Mouse (Mus musculus) kidney, postnatal 0 days (tissue): ENCODE measurements at regions not wholly inside any gene's neighbourhood (a gene's known extent, or its start where the extent isn't known, plus 50 kb on each side); places are given as distances from the start of the nearest gene placed in this dataset.

Experiments used
- ATAC-seq: fragments of 200-750 bp; cut with Nextera tagmentation; replicated peaks from 2 replicates; pipeline ENCODE4 v1.8.0; 2017; ENCODE audit warnings: low read depth, moderate number of reproducible peaks, moderate TSS enrichment, moderate library complexity; ENCODE audit not compliant: low FRiP score
- DNase-seq: peaks from one replicate; pipeline ENCODE4 v3.0.0-alpha.2; 2016; ENCODE audit warnings: low spot score
- H3K27ac ChIP-seq: fragments of 300-500 bp; sonication (generic); 2 replicates; pipeline ENCODE4 v1.5.1; 2014; ENCODE audit warnings: mild to moderate bottlenecking
- H3K27me3 ChIP-seq: fragments of 300-500 bp; sonication (generic); 2 replicates; pipeline ENCODE4 v1.6.1; 2014; ENCODE audit warnings: low read length, mixed read lengths; ENCODE audit not compliant: insufficient read depth
- H3K36me3 ChIP-seq: fragments of 300-500 bp; sonication (generic); 2 replicates; pipeline ENCODE4 v1.6.1; 2014; ENCODE audit warnings: low read length, mixed read lengths; ENCODE audit not compliant: insufficient read depth
- H3K4me1 ChIP-seq: fragments of 300-500 bp; sonication (generic); replicated peaks from 2 replicates; pipeline ENCODE4 v1.6.1; 2014; ENCODE audit warnings: antibody characterized with exemption, low read length, mixed read lengths; ENCODE audit not compliant: insufficient read depth
- H3K4me2 ChIP-seq: fragments of 300-500 bp; sonication (generic); 2 replicates; pipeline ENCODE4 v1.6.1; 2014; ENCODE audit warnings: mild to moderate bottlenecking, low read length, moderate library complexity, mixed read lengths
- H3K4me3 ChIP-seq: fragments of 300-500 bp; sonication (generic); replicated peaks from 2 replicates; pipeline ENCODE4 v1.5.1; 2014; ENCODE audit warnings: low read depth, low read length
- H3K9ac ChIP-seq: fragments of 300-500 bp; sonication (generic); 2 replicates; pipeline ENCODE4 v1.6.1; 2014; ENCODE audit warnings: low read depth, low read length
- H3K9me3 ChIP-seq: fragments of 300-500 bp; sonication (generic); replicated peaks from 2 replicates; pipeline ENCODE4 v1.6.1; 2016; ENCODE audit warnings: low read length, inconsistent platforms, mixed read lengths
- CTCF ChIP-seq: IDR thresholded peaks from 2 replicates; pipeline ENCODE4 v1.5.1; 2016; ENCODE audit warnings: antibody characterized with exemption, low read depth, mild to moderate bottlenecking, moderate library complexity
- WGBS: fragments of 180-500 bp; shearing (Covaris S2); extraction: QIAGEN DNeasy Blood & Tissue Kit; methylation state at CpG from one replicate; pipeline ENCODE4 v1.1.7; 2014; 5-methylcytosine and 5-hydroxymethylcytosine counted together

- Histone ChIP-seq H3K4me3 (no peak overlapping the region), H3K4me1 (no peaks in the 10 kb centered on the region), H3K27ac (no peak overlapping the region), H3K9ac (no peak overlapping the region), H3K27me3 (no peaks in the 10 kb centered on the region), H3K9me3 (no peaks in the 10 kb centered on the region), H3K36me3 (no peaks in the 10 kb centered on the region), H3K4me2 (no peak overlapping the region)
- no peak for DNase-seq
- WGBS = 71% methylated on average over 2 of the region's 2 CpGs
- ATAC-seq = no peak
- TF ChIP-seq CTCF = no peak
Measured at GRCm38 (mm10) chr12:118521770-118522169, 220.5 kb upstream of the Sp4 start.

- Histone ChIP-seq H3K9me3 (no peaks in the 10 kb centered on the region), H3K4me2 (no peak overlapping the region), H3K27me3 (no peaks in the 10 kb centered on the region), H3K4me3 (no peak overlapping the region), H3K27ac (no peak overlapping the region), H3K36me3 (no peaks in the 10 kb centered on the region), H3K9ac (no peak overlapping the region), H3K4me1 (no peaks in the 10 kb centered on the region)
- no peak for DNase-seq
- TF ChIP-seq CTCF = no peak
- no peak for ATAC-seq
- WGBS = 85% methylated on average over 1 of the region's 1 CpGs
Measured at GRCm38 (mm10) chr12:118521329-118521728, 220.1 kb upstream of the Sp4 start.

- no peaks in the 10 kb centered on the region for H3K36me3 ChIP-seq
- H3K4me2 ChIP-seq = no peak overlapping the region
- no peak overlapping the region for H3K4me3 ChIP-seq
- WGBS = 51% methylated on average over 10 of the region's 10 CpGs
- H3K9me3 ChIP-seq = no peaks in the 10 kb centered on the region
- no peaks in the 10 kb centered on the region for H3K27me3 ChIP-seq
- DNase-seq (no peak), ATAC-seq (no peak)
- TF ChIP-seq CTCF = no peak
- H3K27ac ChIP-seq = no peak overlapping the region
- no peaks in the 10 kb centered on the region for H3K4me1 ChIP-seq
- H3K9ac ChIP-seq = no peak overlapping the region
Measured at GRCm38 (mm10) chr12:118519801-118520327, 218.6 kb upstream of the Sp4 start.

- Histone ChIP-seq H3K27me3 (no peaks in the 10 kb centered on the region), H3K4me2 (no peak overlapping the region), H3K27ac (no peak overlapping the region), H3K9ac (no peak overlapping the region), H3K4me3 (no peak overlapping the region), H3K9me3 (no peaks in the 10 kb centered on the region), H3K4me1 (no peaks in the 10 kb centered on the region), H3K36me3 (no peaks in the 10 kb centered on the region)
- no peak for TF ChIP-seq CTCF
- 6% methylated on average over 4 of the region's 4 CpGs for WGBS
- DNase-seq = no peak
- no peak for ATAC-seq
Measured at GRCm38 (mm10) chr12:118510989-118511388, 209.7 kb upstream of the Sp4 start.

GRCm38 (mm10) chr12:118508972-118509917, 208.0 kb upstream of the Sp4 start:
- WGBS = 46% methylated on average over 8 of the region's 8 CpGs
- DNase-seq = peak; percentile 8
- TF ChIP-seq CTCF = no peak
- ATAC-seq = no peak
- Histone ChIP-seq H3K4me2 (no peak overlapping the region), H3K9ac (no peak overlapping the region), H3K9me3 (no peaks in the 10 kb centered on the region), H3K27me3 (no peaks in the 10 kb centered on the region), H3K27ac (no peak overlapping the region), H3K36me3 (no peaks in the 10 kb centered on the region), H3K4me3 (no peak overlapping the region), H3K4me1 (no peaks in the 10 kb centered on the region)

DNA sequence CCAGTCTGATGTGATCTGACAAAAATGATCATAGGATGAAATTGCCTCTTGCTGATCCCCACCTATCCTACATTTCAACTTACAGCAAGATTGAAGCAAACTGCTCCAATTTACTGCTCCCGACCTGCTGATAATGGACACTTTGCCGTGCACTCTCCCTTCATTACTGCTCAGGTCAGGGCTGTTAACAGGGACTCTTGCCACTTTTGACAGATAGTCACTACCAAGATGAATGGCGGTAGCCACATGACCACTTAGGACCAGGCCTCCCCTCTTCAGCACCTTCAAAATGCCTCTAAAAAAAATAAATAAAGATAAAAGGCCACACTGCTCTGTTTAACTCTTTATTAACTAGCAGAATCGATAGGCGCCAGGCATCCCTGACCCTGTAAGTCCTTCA, 199.2 kb upstream of the Sp4 start:
- Histone ChIP-seq H3K9me3 (no peaks in the 10 kb centered on the region), H3K4me3 (no peak overlapping the region), H3K4me1 (no peaks in the 10 kb centered on the region), H3K4me2 (no peak overlapping the region), H3K9ac (no peak overlapping the region), H3K36me3 (no peaks in the 10 kb centered on the region), H3K27me3 (no peaks in the 10 kb centered on the region), H3K27ac (no peak overlapping the region)
- ATAC-seq (no peak), DNase-seq (no peak)
- no peak for TF ChIP-seq CTCF
- WGBS = 25% methylated on average over 5 of the region's 5 CpGs
